Mouse (Mus musculus): ENCODE measurements at regions not wholly inside any gene's neighbourhood (a gene's known extent, or its start where the extent isn't known, plus 50 kb on each side); places are given as distances from the start of the nearest gene placed in this dataset.

DNA sequence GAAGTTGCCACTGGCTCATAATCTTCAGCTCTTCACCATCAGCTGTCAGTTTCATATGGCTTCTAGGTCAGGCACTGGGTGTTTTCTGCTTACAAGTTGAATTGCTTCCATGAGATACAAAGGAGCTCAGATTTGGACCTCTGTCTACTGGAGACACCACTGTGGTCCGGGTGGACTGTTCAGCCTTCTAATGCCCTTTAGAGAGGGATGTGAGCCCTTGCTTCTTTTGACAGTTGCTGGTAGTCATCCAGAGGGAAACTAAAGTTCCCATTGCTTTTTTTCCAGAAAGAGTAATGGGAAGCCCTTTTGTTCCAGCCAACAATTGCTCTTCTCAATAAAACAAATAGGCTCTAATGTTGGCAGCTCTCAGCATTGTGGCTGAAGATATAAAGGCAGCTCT is 103.7 kb upstream of the Tab2 start:
- TF ChIP-seq CTCF (IDR thresholded peaks at IDR 0.05; ENCODE audit: low read depth) (no peak), EP300 (optimal IDR thresholded peaks at IDR 0.05) (no peak)

Measured in stomach, postnatal 0 days (tissue).